Mouse (Mus musculus): ENCODE measurements around the gene Meis1. TPM values are rescaled to one million over a fixed set of nuclear protein-coding genes. Genes with fewer than 3 reads are reported as not detected.

Meis1 gene
- polyA plus RNA-seq, 1 experiment from 2014 or later, result 8.5 TPM

DNA sequence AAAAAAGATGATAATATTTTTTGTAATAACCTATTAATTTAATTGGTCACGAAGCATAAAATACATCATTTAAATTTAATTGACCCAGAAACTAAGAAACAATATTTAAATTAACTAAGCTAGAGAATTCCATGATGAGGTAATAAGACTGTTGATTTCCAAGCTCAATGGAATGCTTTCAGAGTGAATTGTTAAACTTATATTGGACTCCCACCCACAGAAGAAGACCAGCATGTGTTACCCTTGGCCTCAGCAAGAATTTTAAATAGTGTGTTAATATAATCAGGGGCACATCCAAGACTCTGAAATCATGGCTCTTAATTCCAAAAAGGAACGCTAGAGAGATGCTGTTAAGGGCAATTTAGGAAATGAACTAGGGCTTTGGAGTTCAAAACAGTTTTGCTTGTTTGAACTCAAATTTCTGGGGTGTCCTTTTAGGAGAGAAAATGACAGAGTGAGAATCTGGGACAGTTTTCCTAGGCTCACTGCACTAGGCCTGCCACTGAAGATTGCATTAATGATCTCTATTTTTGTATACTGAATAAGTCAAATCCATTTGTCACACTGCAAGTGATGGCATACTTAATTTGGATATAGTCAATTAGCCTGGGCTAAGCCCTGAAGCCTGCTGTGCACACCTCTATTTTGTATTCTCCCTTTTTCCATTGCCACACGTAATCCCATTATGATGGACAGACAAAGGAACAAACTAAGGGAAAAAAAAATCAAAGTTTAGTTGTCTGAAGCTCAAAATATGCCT lies 135.9 kb downstream of the Meis1 start:
- no peak for ATAC-seq (ENCODE audit: low read depth)
- H3K9ac ChIP-seq (ENCODE audit: low read depth, low read length), result no peak overlapping the region
- no peak overlapping the region for H3K4me2 ChIP-seq (ENCODE audit: low read depth, low read length)
- WGBS (ENCODE audit: insufficient replicate concordance), result 57% methylated on average over 3 of the region's 3 CpGs
- H3K4me1 ChIP-seq (ENCODE audit: control insufficient read depth, low read depth, low read length), result peaks cover 3% of the 10 kb centered on the region; the same call in 1 of the 2 replicates
- no peaks in the 10 kb centered on the region for H3K9me3 ChIP-seq (replicated peaks; ENCODE audit: control insufficient read depth, low read length)
- H3K27ac ChIP-seq (ENCODE audit: low read length), result no peak overlapping the region
- no peaks in the 10 kb centered on the region for H3K36me3 ChIP-seq (ENCODE audit: control insufficient read depth, insufficient read depth)
- no peak overlapping the region for H3K4me3 ChIP-seq (ENCODE audit: low read depth, low read length)
- H3K27me3 ChIP-seq (ENCODE audit: control insufficient read depth, insufficient read depth, low read depth, low read length), result peaks cover under 1% of the 10 kb centered on the region

DNA sequence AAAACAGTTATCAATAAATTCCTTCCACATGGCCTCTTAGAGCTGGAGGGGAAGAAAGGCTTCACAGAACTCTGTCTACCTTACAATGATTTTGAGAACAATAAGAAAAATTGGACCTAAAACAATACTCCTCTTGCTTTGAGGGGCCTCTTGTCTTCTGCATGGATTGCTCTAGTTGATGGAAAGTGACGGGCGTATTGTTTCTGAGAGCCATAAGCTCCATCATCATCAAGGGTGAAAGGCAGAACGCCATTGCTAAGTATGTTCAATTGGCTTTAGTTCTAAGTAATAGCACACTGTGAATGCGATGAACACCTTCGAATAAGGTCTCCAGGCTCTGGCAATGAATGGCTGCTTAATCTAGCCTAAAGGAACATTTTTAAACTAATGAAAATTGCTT lies 136.5 kb downstream of the Meis1 start:
- H3K36me3 ChIP-seq (ENCODE audit: control insufficient read depth, insufficient read depth), result no peaks in the 10 kb centered on the region
- H3K4me3 ChIP-seq (ENCODE audit: low read depth, low read length), result no peak overlapping the region
- peaks cover 3% of the 10 kb centered on the region; the same call in 1 of the 2 replicates for H3K4me1 ChIP-seq (ENCODE audit: control insufficient read depth, low read depth, low read length)
- no peak overlapping the region for H3K27ac ChIP-seq (ENCODE audit: low read length)
- H3K27me3 ChIP-seq (ENCODE audit: control insufficient read depth, insufficient read depth, low read depth, low read length), result peaks cover 7% of the 10 kb centered on the region
- 77% methylated on average over 5 of the region's 5 CpGs for WGBS (ENCODE audit: insufficient replicate concordance)
- no peak overlapping the region for H3K9ac ChIP-seq (ENCODE audit: low read depth, low read length)
- no peak overlapping the region for H3K4me2 ChIP-seq (ENCODE audit: low read depth, low read length)
- no peak for ATAC-seq (ENCODE audit: low read depth)
- H3K9me3 ChIP-seq (replicated peaks; ENCODE audit: control insufficient read depth, low read length), result no peaks in the 10 kb centered on the region

DNA sequence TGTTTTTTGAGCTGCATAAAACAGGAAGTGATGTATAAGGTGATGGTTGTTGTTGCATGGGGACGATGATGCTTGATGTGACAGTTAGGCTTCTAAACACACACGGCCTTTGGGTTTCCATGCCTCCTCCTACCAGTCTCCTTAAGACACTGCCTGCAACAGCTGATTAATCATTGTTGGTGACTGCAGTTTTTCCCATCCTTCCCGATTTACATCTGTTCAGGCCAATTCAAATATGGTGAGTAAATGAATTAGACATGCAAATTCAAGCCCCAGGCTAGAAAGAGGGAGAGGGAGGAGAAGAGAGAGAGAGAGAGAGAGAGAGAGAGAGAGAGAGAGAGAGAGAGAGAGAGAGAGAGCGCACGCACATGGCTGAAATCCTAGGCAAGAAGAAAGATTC lies 138.0 kb downstream of the Meis1 start:
- Histone ChIP-seq H3K9ac (ENCODE audit: low read depth, low read length) (no peak overlapping the region), H3K4me1 (ENCODE audit: control insufficient read depth, low read depth, low read length) (peaks cover 3% of the 10 kb centered on the region; the same call in 1 of the 2 replicates), H3K27ac (ENCODE audit: low read length) (no peak overlapping the region), H3K4me3 (ENCODE audit: low read depth, low read length) (no peak overlapping the region), H3K36me3 (ENCODE audit: control insufficient read depth, insufficient read depth) (no peaks in the 10 kb centered on the region), H3K4me2 (ENCODE audit: low read depth, low read length) (no peak overlapping the region), H3K27me3 (ENCODE audit: control insufficient read depth, insufficient read depth, low read depth, low read length) (peaks cover 22% of the 10 kb centered on the region), H3K9me3 (replicated peaks; ENCODE audit: control insufficient read depth, low read length) (no peaks in the 10 kb centered on the region)
- 59% methylated on average over 5 of the region's 5 CpGs for WGBS (ENCODE audit: insufficient replicate concordance)
- no peak for ATAC-seq (ENCODE audit: low read depth)

DNA sequence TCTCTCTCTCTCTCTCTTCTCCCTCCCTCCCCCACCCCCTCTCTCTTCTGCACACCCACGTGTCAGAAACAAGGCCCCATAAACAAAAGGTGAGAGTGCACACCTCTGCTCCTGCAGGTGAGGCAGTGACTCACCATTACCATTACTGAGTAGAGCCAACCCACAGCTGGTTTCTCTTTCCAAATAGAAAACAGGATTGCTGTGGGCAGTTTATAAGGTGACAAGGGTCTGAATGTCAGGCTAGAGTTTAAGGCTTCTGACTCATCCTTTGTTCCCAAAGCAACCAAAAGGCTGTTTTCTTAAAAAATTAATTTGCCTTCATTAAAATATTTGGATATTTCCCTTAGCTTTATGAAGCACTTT lies 139.3 kb downstream of the Meis1 start:
- no peak overlapping the region for H3K4me2 ChIP-seq (ENCODE audit: low read depth, low read length)
- 0% methylated on average over 1 of the region's 1 CpGs for WGBS (ENCODE audit: insufficient replicate concordance)
- peaks cover 3% of the 10 kb centered on the region for H3K4me1 ChIP-seq (ENCODE audit: control insufficient read depth, low read depth, low read length)
- no peak overlapping the region for H3K4me3 ChIP-seq (ENCODE audit: low read depth, low read length)
- H3K27me3 ChIP-seq (ENCODE audit: control insufficient read depth, insufficient read depth, low read depth, low read length), result peaks cover 36% of the 10 kb centered on the region
- no peak for ATAC-seq (ENCODE audit: low read depth)
- H3K9ac ChIP-seq (ENCODE audit: low read depth, low read length), result no peak overlapping the region
- no peaks in the 10 kb centered on the region for H3K36me3 ChIP-seq (ENCODE audit: control insufficient read depth, insufficient read depth)
- no peak overlapping the region for H3K27ac ChIP-seq (ENCODE audit: low read length)
- no peaks in the 10 kb centered on the region for H3K9me3 ChIP-seq (replicated peaks; ENCODE audit: control insufficient read depth, low read length)

DNA sequence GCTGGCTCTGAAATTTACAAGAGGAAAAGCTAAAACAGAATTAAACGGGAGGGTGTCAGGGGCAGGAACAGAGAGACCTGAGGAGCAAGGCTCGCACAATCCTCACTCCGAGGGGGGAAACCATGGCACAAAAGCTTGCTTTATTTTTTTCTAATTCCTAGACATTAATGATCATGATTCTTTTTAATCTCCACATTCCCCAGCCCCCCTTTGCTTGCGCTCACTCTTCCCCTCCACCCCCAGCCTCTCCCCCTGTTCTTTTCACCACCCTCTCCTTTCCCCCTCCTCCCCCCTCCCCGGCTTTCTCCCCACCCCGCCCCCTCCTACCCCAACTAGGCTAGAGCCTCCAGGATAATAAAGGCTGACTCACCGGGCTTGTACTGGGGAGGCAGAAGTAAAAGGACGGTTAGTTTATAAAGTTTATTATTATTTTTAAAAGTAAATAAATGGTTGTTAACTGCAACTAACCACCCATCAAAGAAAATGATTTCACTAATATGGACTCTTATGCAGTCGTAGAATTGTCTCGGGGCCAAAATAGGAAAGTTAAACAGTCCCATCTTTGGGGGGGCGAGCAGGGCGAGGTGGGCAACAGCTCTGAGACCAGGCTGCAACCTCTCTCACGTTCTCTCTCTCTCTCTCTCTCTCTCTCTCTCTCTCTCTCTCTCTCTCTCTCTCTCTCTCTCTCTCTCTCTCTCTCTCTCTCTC lies 139.9 kb downstream of the Meis1 start:
- Histone ChIP-seq H3K27ac (ENCODE audit: low read length) (no peak overlapping the region), H3K4me2 (ENCODE audit: low read depth, low read length) (peak overlapping the region; percentile 67), H3K9ac (ENCODE audit: low read depth, low read length) (no peak overlapping the region), H3K9me3 (replicated peaks; ENCODE audit: control insufficient read depth, low read length) (no peaks in the 10 kb centered on the region), H3K4me3 (ENCODE audit: low read depth, low read length) (peak overlapping the region; percentile 55), H3K36me3 (ENCODE audit: control insufficient read depth, insufficient read depth) (no peaks in the 10 kb centered on the region), H3K4me1 (ENCODE audit: control insufficient read depth, low read depth, low read length) (peaks cover 2% of the 10 kb centered on the region), H3K27me3 (ENCODE audit: control insufficient read depth, insufficient read depth, low read depth, low read length) (peaks cover 40% of the 10 kb centered on the region)
- WGBS (ENCODE audit: insufficient replicate concordance), result 3% methylated on average over 11 of the region's 13 CpGs
- no peak for ATAC-seq (ENCODE audit: low read depth)

DNA sequence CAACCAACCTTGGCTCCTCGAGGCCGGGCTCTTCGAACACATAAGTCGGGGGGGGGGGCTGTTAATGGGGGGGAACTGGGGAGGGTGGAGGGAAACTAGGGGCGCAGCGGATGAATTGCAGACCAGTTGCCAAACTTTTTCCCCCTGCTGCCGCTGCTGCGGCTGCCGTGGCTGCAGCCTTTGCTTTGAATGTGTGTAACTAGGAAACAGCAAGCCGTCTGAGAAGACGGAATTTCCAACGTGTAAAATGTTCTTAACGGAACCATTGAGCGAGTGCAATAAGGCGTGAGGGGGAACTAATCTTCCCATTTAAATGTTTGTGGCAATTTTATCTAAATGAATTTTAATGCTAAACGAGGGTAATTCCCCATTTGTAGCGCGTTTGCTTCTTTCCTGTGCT lies 140.8 kb downstream of the Meis1 start:
- Histone ChIP-seq H3K27ac (ENCODE audit: low read length) (peak overlapping the region; percentile 29; the same call in 1 of the 2 replicates), H3K4me3 (ENCODE audit: low read depth, low read length) (peak overlapping the region; percentile 55), H3K36me3 (ENCODE audit: control insufficient read depth, insufficient read depth) (no peaks in the 10 kb centered on the region), H3K27me3 (ENCODE audit: control insufficient read depth, insufficient read depth, low read depth, low read length) (peaks cover 45% of the 10 kb centered on the region), H3K4me1 (ENCODE audit: control insufficient read depth, low read depth, low read length) (no peaks in the 10 kb centered on the region; the same call in none of the 2 replicates), H3K9ac (ENCODE audit: low read depth, low read length) (no peak overlapping the region; the same call in 1 of the 2 replicates), H3K4me2 (ENCODE audit: low read depth, low read length) (peak overlapping the region; percentile 67), H3K9me3 (replicated peaks; ENCODE audit: control insufficient read depth, low read length) (no peaks in the 10 kb centered on the region)
- under 1% methylated on average over 18 of the region's 18 CpGs for WGBS (ENCODE audit: insufficient replicate concordance)
- ATAC-seq (ENCODE audit: low read depth), result peak; percentile 7; the same call in 1 of the 2 replicates

DNA sequence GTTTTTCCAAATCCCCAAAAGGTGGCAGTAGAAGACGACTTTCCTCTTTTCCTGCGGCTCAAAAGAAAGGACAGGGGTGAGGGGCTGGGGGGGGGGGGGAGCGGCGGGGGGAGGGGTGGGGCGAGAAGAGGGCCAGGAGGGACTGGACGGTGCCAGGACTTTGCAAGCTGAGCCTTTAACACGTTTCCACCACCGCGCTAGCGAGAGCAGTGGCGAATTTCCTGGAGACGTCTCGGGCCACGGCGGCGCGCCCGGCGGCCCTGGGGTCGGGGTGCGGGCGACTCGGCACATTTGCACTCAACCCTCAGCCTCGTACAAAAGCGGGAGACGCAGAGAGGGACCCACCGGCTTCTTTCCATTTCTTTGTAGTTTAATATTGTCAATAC lies 141.2 kb downstream of the Meis1 start:
- H3K4me2 ChIP-seq (ENCODE audit: low read depth, low read length), result peak overlapping the region; percentile 67
- ATAC-seq (ENCODE audit: low read depth), result peak; percentile 68
- WGBS (ENCODE audit: insufficient replicate concordance), result 0% methylated on average over 25 of the region's 27 CpGs
- no peaks in the 10 kb centered on the region; the same call in none of the 2 replicates for H3K4me1 ChIP-seq (ENCODE audit: control insufficient read depth, low read depth, low read length)
- peak overlapping the region; percentile 55 for H3K4me3 ChIP-seq (ENCODE audit: low read depth, low read length)
- peak overlapping the region; percentile 29; the same call in 1 of the 2 replicates for H3K27ac ChIP-seq (ENCODE audit: low read length)
- no peak overlapping the region; the same call in 1 of the 2 replicates for H3K9ac ChIP-seq (ENCODE audit: low read depth, low read length)
- no peaks in the 10 kb centered on the region for H3K9me3 ChIP-seq (replicated peaks; ENCODE audit: control insufficient read depth, low read length)
- H3K27me3 ChIP-seq (ENCODE audit: control insufficient read depth, insufficient read depth, low read depth, low read length), result peaks cover 45% of the 10 kb centered on the region
- no peaks in the 10 kb centered on the region for H3K36me3 ChIP-seq (ENCODE audit: control insufficient read depth, insufficient read depth)

DNA sequence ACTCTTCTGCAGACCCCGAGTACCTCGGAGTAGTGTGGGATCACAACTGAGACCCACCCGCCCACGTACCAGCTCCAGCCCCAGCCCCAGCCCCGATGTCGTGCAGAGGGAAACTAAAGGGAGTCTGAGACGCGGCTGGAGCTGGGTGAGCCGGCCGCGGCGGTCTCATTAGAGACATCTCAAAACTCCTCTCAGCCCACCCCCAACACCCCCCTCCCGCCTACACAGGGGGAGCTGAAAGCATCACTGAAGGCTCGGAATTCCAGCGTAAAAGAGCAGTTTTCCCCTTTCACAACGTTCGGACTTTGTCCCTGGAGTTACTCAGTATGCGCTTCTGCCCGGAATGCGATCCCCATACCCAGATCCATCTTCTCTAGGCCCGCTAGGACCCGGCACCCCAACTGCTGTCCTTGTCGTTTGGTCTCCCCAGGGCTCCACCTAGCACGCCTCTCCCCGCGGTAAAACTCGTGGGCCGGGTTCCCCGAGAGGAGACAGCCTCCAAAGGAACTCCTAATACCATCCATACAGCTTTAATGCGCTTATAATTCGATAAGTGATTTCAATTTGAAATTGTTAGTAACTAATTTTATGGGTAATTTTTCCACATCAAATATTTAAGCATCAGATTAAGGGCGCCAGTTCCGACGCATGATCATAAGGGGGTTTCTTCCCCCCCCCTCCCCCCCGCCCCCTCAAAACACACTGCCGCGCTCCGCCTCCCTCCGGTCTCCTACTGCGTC lies 141.7 kb downstream of the Meis1 start:
- Histone ChIP-seq H3K4me3 (ENCODE audit: low read depth, low read length) (peak overlapping the region; percentile 55), H3K9ac (ENCODE audit: low read depth, low read length) (peak overlapping the region; percentile 8; the same call in 1 of the 2 replicates), H3K36me3 (ENCODE audit: control insufficient read depth, insufficient read depth) (no peaks in the 10 kb centered on the region), H3K27me3 (ENCODE audit: control insufficient read depth, insufficient read depth, low read depth, low read length) (peaks cover 47% of the 10 kb centered on the region), H3K27ac (ENCODE audit: low read length) (no peak overlapping the region), H3K9me3 (replicated peaks; ENCODE audit: control insufficient read depth, low read length) (no peaks in the 10 kb centered on the region), H3K4me1 (ENCODE audit: control insufficient read depth, low read depth, low read length) (no peaks in the 10 kb centered on the region; the same call in none of the 2 replicates), H3K4me2 (ENCODE audit: low read depth, low read length) (peak overlapping the region; percentile 67)
- WGBS (ENCODE audit: insufficient replicate concordance), result 1% methylated on average over 40 of the region's 40 CpGs
- ATAC-seq (ENCODE audit: low read depth), result peak; percentile 56

Measured in liver, embryonic 16.5 days (tissue).